Mouse (Mus musculus) heart, adult 8-10 months (tissue): ENCODE data around the gene Zfp746. TPM values are rescaled to one million over a fixed set of nuclear protein-coding genes. Genes with fewer than 3 reads are reported as not detected.

Source experiments
- DNase-seq: peaks from one replicate; pipeline ENCODE4 v3.0.0; 2022; ENCODE audit warnings: low spot score
- microRNA-seq: library from miRNA; unstranded; fragments of <30 nt; microRNA quantifications from one replicate; pipeline ENCODE4 v1.2.0, GENCODE M21; 2022
- total RNA-seq, 4 experiments: library from RNA; stranded (reverse); gene quantifications; 2 replicates each; pipeline ENCODE4 v1.2.4; 2022

Gene Zfp746
- total RNA-seq, 4 experiments from 2014 or later = 9.4 to 10.9 (median 10.0) TPM

- no peak for DNase-seq
Observed at GRCm38 (mm10) chr6:48047114-48047449, 39.3 kb downstream of the Zfp746 start.

DNA sequence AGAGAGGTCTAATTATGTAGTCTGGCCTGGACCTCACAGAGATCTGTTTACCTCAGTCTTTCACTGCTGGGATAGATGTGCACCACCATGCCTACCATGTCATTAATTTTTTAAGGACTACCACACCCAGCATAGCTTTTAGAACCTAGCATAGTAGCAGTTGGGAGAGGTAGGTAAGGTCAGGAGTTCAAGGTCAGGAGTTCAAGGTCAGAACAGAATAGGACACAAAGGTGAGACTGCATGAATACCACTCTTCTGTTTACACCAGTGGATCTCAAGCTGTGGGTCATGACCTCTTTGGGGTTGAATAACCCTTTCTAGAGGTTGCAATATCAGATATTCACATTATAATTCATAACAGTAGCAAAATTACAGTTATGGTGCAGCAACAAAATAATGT is 53.7 kb downstream of the Zfp746 start:
- no peak for DNase-seq

- DNase-seq = no peak
Observed at GRCm38 (mm10) chr6:48025905-48026660, 60.3 kb downstream of the Zfp746 start.

DNA sequence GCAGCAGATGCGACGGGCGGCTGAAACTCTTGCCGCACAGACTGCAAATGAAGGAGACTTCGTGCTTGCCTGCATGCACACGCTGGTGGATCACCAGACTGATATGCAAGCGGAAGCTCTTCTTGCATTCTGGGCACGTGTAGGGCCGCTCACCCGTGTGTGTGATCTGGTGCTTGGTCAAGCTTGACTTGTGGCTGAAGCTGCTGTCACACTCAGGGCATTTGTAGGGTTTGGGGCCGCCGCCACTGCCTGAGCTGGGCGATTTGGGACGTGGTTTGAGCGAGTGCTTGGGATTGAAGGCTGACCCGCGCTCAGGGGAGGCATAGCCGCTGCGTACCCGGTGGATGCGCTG is 61.4 kb downstream of the Zfp746 start:
- DNase-seq = no peak

DNA sequence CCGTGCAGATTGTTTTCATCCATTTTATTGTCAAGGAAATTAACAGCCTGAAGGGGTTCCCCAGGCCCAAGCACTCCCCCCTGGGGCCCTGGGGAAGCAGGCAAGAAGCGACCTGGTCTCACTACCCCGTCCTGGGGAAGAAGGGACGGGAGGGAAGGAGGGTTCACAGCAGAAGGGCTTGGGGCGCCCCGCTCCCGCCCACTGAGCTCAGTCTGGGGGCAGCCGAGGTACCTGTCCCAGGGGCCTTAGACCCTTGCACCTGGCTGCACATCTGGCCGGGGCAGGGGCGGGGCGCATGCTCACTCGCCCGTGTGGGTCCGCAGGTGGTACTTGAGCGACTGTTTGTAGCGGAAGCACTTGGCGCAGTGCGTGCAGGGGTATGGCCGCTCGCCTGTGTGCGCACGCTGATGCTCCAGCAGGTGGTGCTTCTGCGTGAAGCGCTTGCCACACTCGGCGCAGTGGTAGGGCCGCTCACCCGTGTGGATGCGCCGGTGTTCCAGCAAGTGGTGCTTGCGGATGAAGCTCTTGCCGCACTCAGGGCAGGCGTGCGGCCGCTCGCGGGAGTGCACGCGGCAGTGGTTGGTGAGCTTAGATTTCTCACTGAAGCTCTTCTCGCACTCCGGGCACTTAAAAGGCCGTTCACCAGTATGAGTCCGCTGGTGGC is 61.9 kb downstream of the Zfp746 start:
- no peak for DNase-seq

DNA sequence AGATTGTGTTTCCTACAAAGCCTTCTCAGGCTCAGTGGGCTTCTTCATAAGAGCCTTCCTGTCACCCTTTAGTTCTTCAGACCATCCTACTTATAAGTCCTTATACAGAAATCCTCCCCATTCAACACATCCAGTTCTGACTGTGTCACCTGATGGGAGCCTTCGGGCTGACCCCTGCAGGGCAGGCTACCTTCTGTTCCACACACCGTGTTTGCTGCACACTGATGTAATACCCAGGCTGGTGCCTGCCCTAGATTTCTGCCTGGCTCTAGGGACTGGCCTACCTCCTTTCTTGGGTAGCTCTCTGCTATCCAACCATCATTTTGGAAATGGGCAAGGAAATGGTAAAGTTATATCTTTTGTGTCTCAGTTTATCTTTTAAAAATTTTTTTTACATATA is 63.7 kb downstream of the Zfp746 start:
- no peak for DNase-seq

DNA sequence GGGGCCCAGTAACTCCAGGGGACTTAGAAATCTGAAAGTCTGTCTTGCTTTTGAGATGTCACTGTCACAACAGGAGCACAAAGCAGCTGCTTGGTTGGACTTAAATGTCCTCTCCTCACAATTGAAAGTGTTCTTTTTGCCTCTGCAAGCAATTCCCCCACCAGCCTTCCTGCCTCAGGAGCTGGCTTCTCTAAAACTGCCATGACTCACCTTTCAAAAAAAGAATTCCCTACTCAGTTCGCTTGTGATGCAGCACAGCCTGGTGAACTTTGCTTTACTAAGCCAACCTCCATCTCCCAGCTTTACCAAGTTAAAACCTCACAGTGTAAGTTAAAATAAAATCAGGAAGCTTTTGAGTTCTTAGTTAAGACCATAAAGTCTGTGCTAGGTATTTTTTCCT is 64.7 kb downstream of the Zfp746 start:
- DNase-seq = no peak

DNA sequence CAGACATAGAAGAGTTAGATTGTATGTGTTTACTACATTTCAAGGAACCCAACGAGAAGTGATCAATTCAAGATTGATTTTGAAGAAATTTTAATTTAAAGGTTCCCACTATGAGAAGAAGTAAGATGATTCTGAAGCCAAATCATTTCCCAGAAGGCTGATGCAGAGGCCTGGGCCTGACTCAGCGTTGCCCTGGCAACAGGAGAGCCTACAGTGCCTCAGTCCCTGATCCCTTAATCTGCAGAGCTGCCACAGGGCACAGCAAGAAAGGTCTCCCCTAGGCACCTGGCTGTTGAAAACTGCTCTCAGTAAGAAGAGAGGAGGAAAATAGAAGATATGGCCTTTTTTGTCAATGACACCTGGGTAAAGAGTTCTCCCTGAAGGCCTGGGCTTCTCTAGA is 66.4 kb downstream of the Zfp746 start:
- DNase-seq = no peak

GRCm38 (mm10) chr6:48016841-48017240 is 69.6 kb downstream of the Zfp746 start:
- no peak for DNase-seq

DNA sequence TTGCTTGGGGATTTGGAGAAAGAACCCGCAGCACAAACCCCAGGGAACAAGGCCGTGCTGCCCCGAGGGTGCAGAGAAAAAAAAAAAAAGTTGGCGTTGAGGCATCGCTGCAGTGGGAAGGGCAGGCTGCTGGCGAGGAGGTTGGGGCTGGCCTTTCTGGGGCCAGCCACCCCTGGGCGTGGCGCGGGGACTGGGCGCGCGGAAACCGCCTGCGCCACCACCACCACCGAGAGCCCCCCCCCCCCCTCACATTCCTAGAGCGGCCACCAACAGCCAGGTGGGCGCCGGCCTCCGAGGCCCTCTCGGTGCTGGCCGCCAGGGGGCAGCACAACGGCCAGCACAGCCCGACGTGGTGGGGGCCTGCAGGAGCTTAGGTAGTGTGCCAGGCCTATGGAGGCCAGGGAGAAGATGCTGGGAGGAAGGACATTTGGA is 70.3 kb downstream of the Zfp746 start:
- DNase-seq = peak; percentile 15

Small RNA genes within 50 kb of the gene (microRNA-seq; reads per million reads assigned to microRNA genes)
- gene Gm24563 = not detected

Other genes with a start within 250 kb of the Zfp746 start
- gene Zfp282, start 209.4 kb downstream of the Zfp746 start, total RNA-seq = 1 to 10 TPM; 3.7 to 4.5 (median 4.2) TPM
- gene Zfp212, start 166.1 kb downstream of the Zfp746 start, total RNA-seq = 1 to 10 TPM; 8.2 to 9.8 (median 8.5) TPM
- gene Zfp956, start 133.2 kb downstream of the Zfp746 start, total RNA-seq = 1 to 10 TPM; 1.8 to 3.4 (median 2.7) TPM
- gene Zfp777, start 37.7 kb downstream of the Zfp746 start, total RNA-seq = 10 to 100 TPM; 11.6 to 16.1 (median 15.0) TPM